Mouse (Mus musculus) regulatory T cell (primary cell): ENCODE data around the gene Myom3.

Experiments
- in situ Hi-C: fragments of 300-600 bp; cut with MboI, MseI; formaldehyde crosslinking; loops from one replicate; pipeline ENCODE4 v1.15.1; 2025; ENCODE audit warnings: high pct_unique_total_duplicates

Myom3 gene

GRCm38 (mm10) chr4:135759356-135759976 lies at the start of gene Myom3:
TSS of gene Myom3 (plus strand) at chr4:135759715.
- in situ Hi-C loops = no loop called here

GRCm38 (mm10) chr4:135710392-135710791 lies 49.1 kb upstream of the Myom3 start:
- in situ Hi-C loops = loop anchor here (10.0 kb wide), 1 partner anchor 1456 kb away; the partner anchor contains the start of gene Grrp1

GRCm38 (mm10) chr4:135714776-135715175 lies 44.7 kb upstream of the Myom3 start:
- in situ Hi-C loops = loop anchor here (10.0 kb wide), 1 partner anchor 1460 kb away; the partner anchor contains the start of gene Grrp1

GRCm38 (mm10) chr4:135716438-135716837 lies 43.1 kb upstream of the Myom3 start:
- in situ Hi-C loops = loop anchor here (10.0 kb wide), 1 partner anchor 1462 kb away; the partner anchor contains the start of gene Grrp1

GRCm38 (mm10) chr4:135722540-135723290 lies 36.8 kb upstream of the Myom3 start:
- in situ Hi-C loops = no loop called here

- in situ Hi-C loops = no loop called here
Observed at GRCm38 (mm10) chr4:135726416-135726815, 33.1 kb upstream of the Myom3 start.

GRCm38 (mm10) chr4:135727817-135728216 lies 31.7 kb upstream of the Myom3 start, which contains the start of gene Il22ra1:
TSS of gene Il22ra1 (plus strand) at chr4:135728172.
- in situ Hi-C loops = no loop called here

- in situ Hi-C loops = no loop called here
Observed at GRCm38 (mm10) chr4:135730204-135730603, 29.3 kb upstream of the Myom3 start.

- in situ Hi-C loops = no loop called here
Observed at GRCm38 (mm10) chr4:135730951-135731350, 28.6 kb upstream of the Myom3 start.

- in situ Hi-C loops = no loop called here
Observed at GRCm38 (mm10) chr4:135733901-135734300, 25.6 kb upstream of the Myom3 start.

- in situ Hi-C loops = no loop called here
Observed at GRCm38 (mm10) chr4:135736903-135737302, 22.6 kb upstream of the Myom3 start.

GRCm38 (mm10) chr4:135738237-135738636 lies 21.3 kb upstream of the Myom3 start:
- in situ Hi-C loops = no loop called here

- in situ Hi-C loops = no loop called here
Observed at GRCm38 (mm10) chr4:135739148-135739547, 20.4 kb upstream of the Myom3 start.

- in situ Hi-C loops = no loop called here
Observed at GRCm38 (mm10) chr4:135739672-135740071, 19.8 kb upstream of the Myom3 start.

- in situ Hi-C loops = no loop called here
Observed at GRCm38 (mm10) chr4:135743520-135743919, 16.0 kb upstream of the Myom3 start.

- in situ Hi-C loops = no loop called here
Observed at GRCm38 (mm10) chr4:135744726-135745448, 14.6 kb upstream of the Myom3 start.

GRCm38 (mm10) chr4:135745613-135746012 lies 13.9 kb upstream of the Myom3 start:
- in situ Hi-C loops = no loop called here

- in situ Hi-C loops = no loop called here
Observed at GRCm38 (mm10) chr4:135750896-135751295, 8.6 kb upstream of the Myom3 start.

GRCm38 (mm10) chr4:135752106-135752778 lies 7.3 kb upstream of the Myom3 start:
- in situ Hi-C loops = no loop called here

GRCm38 (mm10) chr4:135752779-135753164 lies 6.7 kb upstream of the Myom3 start:
- in situ Hi-C loops = no loop called here

GRCm38 (mm10) chr4:135758331-135758730 lies 1.2 kb upstream of the Myom3 start:
- in situ Hi-C loops = no loop called here

- in situ Hi-C loops = no loop called here
Observed at GRCm38 (mm10) chr4:135758825-135759224, 690 bp upstream of the Myom3 start.
